Mouse (Mus musculus) E14TG2a.4 (cell line): ENCODE measurements around the gene Erlec1.

Experiments used
- CTCF ChIP-seq: conservative IDR thresholded peaks from 2 replicates; pipeline ENCODE4 v1.5.1; 2014; ENCODE audit warnings: low read length
- NANOG ChIP-seq: IDR thresholded peaks from 2 replicates; pipeline ENCODE4 v1.6.1; 2014; ENCODE audit warnings: borderline replicate concordance, low read length, mixed read lengths

DNA sequence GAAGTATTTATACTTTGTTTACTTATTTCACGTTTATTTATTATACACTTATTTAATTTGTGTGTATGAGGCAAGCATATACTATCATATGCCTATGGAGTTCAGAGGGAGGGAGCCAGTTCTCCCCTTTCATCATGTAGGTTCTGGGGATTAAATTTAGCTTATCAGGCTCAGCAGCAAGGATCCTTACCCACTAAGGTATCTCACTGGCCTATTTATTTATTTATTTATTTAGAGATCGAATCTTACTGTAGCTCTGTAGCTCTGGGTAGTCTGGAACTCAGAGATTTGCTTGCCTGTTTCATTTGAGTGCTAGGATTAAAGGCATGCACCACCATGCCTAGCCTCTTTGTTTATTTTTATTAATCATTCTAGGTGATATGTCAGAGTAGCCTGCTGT, 44.6 kb upstream of the Erlec1 start:
- TF ChIP-seq CTCF (no peak), NANOG (no peak)
